Mouse (Mus musculus) cerebellum, adult 2 months (tissue): Measurements from ENCODE around the gene Sirt7.

ENCODE experiments used
- CTCF ChIP-seq: fragments of 200-500 bp; IDR thresholded peaks from 2 replicates; pipeline ENCODE4 v1.5.1; 2011; ENCODE audit warnings: low read depth, mild to moderate bottlenecking, control low read depth, low read length, moderate library complexity, borderline replicate concordance; ENCODE audit not compliant: insufficient read depth
- POLR2A ChIP-seq: fragments of 200-500 bp; IDR thresholded peaks from 2 replicates; pipeline ENCODE4 v1.6.1; 2011; ENCODE audit warnings: low read length, control low read depth, borderline replicate concordance; ENCODE audit not compliant: insufficient read depth

GRCm38 (mm10) chr11:120625152-120625775, at the start of gene Sirt7:
- TF ChIP-seq CTCF = no peak
- no peak for TF ChIP-seq POLR2A
